Mouse (Mus musculus) bone marrow macrophage, adult 2 months (primary cell): Measurements from ENCODE around the gene Frmpd4. TPM values are rescaled to one million over a fixed set of nuclear protein-coding genes. Genes with fewer than 3 reads are reported as not detected.

ENCODE experiments used
- H3K27ac ChIP-seq: 2 replicates; pipeline ENCODE4 v1.5.1; 2012; ENCODE audit warnings: low read depth, low read length; ENCODE audit not compliant: insufficient read depth
- H3K4me1 ChIP-seq: 2 replicates; pipeline ENCODE4 v1.6.1; 2012; ENCODE audit warnings: low read length; ENCODE audit not compliant: control insufficient read depth, insufficient read depth
- H3K4me3 ChIP-seq: 2 replicates; pipeline ENCODE4 v1.5.1; 2012; ENCODE audit warnings: mild to moderate bottlenecking, low read length, moderate library complexity; ENCODE audit not compliant: insufficient read depth
- CTCF ChIP-seq: IDR thresholded peaks from 2 replicates; pipeline ENCODE4 v1.5.1; 2012; ENCODE audit warnings: low read depth, mild to moderate bottlenecking, low read length, moderate library complexity
- POLR2A ChIP-seq: IDR thresholded peaks from 2 replicates; pipeline ENCODE4 v1.6.1; 2012; ENCODE audit warnings: mild to moderate bottlenecking, low read depth, low read length, borderline replicate concordance
- polyA plus RNA-seq: library from polyadenylated mRNA; stranded (reverse); fragments of >200 nt; gene quantifications from 2 replicates; pipeline ENCODE4 v1.2.4, GENCODE M21; 2012; ENCODE audit not compliant: missing spikeins, insufficient read depth, insufficient read length

The Frmpd4 gene
- not detected in 2 replicates for polyA plus RNA-seq

DNA sequence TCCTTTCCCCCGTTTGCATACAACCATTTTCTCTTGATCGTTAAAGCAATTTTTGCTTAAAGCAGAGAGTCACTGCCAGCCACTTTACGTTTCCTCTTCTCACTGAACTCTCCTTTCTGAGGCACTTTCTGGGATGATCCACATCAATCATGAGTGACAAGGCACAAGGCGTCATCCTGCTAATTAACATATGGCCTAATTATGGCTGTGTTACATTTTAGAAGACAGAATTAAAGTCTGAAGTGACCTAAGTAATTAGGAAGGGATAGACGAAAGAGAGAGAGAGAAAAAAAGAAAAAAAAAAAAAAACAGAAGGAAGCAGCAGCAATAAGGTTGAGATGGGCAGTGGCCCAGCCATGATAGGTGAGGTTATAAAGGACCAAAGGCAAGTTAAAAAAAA lies at the start of gene Frmpd4:
Gene Frmpd4, minus strand, starts transcription at position 101 of the 400 bp plus-strand sequence.
- Histone ChIP-seq H3K4me3 (no peak within 1 kb of the TSS), H3K27ac (no peak within 1 kb of the TSS), H3K4me1 (peaks cover under 1% of the 10 kb centered on the region; the same call in 1 of the 2 replicates)
- TF ChIP-seq POLR2A (no peak), CTCF (no peak)

DNA sequence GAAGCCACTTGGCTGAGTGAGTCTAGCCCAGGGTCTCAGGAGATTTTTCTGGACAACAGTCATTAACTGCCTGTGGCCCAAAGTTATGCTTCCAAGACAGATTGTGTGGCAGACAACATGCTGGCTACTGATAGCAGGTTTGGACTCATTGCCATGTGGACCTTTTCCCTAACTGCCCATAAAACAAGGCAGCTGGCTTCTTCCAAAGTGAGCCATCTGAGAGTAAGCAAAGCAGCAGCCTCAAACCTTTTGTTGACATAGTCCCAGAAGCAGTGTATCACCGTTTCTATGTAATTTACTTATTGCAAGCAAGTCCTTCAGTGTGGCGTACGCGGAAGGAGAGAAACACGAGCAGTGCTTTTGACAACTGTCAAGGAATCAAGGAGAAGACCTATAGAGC lies 18.2 kb upstream of the Frmpd4 start:
- TF ChIP-seq CTCF (no peak), POLR2A (no peak)
- no peak overlapping the region for H3K4me3 ChIP-seq
- no peak overlapping the region for H3K27ac ChIP-seq
- H3K4me1 ChIP-seq, result no peaks in the 10 kb centered on the region

DNA sequence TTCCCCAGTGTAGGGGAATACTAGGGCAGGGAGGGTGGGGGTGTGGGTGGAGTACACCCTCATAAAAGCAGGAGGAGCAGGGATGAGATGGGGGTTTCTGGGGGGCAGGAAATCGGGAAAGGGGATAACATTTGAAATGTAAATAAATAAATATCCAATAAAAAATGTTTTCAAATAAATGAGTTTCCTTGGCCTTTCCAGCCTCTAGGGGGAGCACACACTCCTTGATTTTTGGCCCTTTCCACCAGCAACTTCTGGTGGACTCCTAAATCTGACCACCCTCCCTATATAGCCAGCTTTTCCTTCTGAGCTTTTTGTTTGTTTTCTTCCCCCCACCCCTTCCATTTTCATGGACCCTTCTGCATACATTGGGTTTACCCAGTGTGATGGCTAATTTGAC lies 7.3 kb upstream of the Frmpd4 start:
- TF ChIP-seq POLR2A (no peak), CTCF (no peak)
- Histone ChIP-seq H3K4me3 (no peak overlapping the region), H3K4me1 (no peaks in the 10 kb centered on the region), H3K27ac (no peak overlapping the region)

DNA sequence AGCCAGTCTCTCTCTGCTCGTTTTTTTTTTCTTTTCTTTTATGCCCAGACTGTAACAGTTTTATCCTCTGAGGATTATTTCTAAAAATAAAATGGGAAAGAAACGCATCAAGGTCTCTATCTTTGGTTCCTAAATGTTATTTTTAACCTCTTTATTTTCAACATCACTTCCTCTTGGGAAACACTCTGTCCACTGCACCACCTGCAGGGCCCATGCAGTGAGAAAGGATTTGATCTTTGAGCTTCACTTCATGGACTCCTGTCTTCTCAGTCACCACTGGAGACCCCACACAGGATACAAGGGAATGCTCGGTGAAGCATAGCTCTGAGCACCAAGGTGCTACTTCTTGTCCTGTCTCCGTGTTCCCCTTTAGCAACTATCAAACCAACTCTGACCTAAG lies 5.2 kb downstream of the Frmpd4 start:
- Histone ChIP-seq H3K4me1 (peaks cover 12% of the 10 kb centered on the region), H3K4me3 (no peak overlapping the region), H3K27ac (no peak overlapping the region)
- no peak for TF ChIP-seq CTCF
- TF ChIP-seq POLR2A, result no peak

DNA sequence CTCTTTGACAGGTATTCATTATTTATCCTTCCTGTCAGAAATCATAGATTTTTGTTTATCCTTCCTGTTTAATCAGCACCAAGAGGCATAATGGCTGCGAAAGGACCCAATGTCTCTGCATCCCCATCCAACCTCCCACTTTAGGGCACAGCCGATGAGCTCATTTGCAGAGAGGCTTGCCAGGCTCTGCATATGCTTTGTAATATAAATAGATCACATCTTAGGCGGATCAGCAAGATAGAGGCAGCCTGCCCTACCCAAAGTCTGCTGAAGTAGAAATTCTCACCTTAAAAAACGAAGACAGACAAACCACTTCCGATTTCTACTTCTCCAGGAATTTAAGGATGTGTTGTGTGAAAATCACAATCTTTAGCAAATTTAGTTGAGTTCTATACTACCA lies 7.8 kb downstream of the Frmpd4 start:
- H3K4me1 ChIP-seq, result peaks cover 12% of the 10 kb centered on the region
- H3K27ac ChIP-seq, result no peak overlapping the region
- no peak overlapping the region for H3K4me3 ChIP-seq
- TF ChIP-seq CTCF, result no peak

DNA sequence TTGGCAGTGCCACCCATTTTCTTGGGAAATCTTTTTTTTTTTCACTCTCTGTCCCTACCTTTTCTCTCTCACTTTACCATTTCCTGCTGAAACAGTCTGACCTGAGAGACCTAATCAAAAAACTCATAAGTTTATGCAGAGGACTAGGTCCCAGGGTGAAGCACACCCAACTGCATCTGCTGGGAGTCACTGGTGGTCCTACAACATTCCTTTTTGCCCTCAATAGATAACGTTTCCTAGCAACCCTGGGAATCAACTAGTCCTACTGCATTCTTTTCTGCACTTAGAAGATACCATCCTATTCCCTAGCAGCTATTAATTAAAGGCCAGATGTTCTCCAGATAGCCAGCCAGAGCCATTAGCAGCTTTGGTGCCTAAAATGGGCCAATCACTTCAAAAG lies 71.8 kb downstream of the Frmpd4 start:
- Histone ChIP-seq H3K4me1 (no peaks in the 10 kb centered on the region), H3K27ac (no peak overlapping the region), H3K4me3 (no peak overlapping the region)
- TF ChIP-seq CTCF (no peak), POLR2A (no peak)

DNA sequence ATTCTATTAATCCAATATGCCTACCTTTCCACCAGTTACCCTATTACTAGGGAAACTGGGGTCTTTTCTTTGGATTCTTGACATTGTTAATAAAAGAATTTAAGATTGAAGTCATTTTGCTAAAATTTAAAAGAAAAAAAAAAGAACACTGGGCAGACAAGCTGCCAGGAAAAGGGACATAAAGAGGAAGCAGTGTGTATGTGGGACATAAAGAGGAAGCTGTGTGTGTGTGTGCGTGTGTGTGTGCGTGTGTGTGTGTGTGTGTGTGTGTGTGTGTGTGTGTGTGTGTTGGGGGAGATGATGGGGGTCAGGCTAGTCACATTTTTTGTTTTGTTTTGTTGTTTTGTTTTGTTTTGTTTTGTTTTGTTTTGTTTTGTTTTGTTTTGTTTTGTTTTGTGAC lies 121.8 kb downstream of the Frmpd4 start:
- no peak overlapping the region for H3K27ac ChIP-seq
- TF ChIP-seq POLR2A (no peak), CTCF (no peak)
- H3K4me1 ChIP-seq, result peaks cover 2% of the 10 kb centered on the region; the same call in 1 of the 2 replicates
- no peak overlapping the region for H3K4me3 ChIP-seq

DNA sequence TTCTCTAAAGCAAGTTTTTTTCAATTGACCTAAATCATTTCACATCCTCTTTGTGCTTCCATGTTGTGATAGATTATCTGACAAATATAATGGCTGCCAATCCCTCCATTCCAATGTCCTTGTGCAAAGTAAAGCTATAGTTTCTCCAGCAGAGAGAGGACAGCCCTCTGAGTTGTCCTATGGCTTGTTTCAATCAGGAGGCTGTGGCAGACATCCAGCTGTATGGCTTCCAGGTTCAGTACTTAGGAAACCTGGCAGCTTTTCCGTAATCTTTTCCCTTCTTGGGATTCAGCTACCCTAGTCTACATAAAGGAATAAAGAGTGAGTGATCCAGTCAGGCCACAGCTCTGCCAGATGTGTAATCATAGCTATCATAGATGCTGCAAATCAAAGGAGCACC lies 145.8 kb downstream of the Frmpd4 start:
- Histone ChIP-seq H3K27ac (no peak overlapping the region), H3K4me1 (no peaks in the 10 kb centered on the region), H3K4me3 (no peak overlapping the region)
- no peak for TF ChIP-seq POLR2A
- no peak for TF ChIP-seq CTCF

DNA sequence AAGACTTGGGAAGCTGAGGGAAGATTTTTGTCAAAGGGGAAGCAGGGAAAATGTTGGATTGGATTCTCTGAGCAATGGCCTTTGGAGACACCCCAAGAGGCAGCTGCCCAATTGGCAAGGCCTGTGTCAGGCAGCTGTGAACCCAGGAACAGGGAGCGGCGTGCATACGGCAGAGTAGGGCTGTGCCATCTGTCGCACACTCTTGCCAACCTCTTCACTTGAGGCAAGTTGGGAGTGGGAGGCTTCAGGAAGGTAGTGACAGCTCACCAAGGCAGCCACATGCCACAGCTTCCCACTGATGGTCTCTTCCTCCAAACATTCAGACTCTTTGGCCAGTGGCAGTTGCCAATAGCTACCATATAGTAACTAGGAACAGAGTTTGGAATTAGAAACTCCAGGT lies 147.2 kb downstream of the Frmpd4 start:
- TF ChIP-seq CTCF (no peak), POLR2A (no peak)
- Histone ChIP-seq H3K4me3 (no peak overlapping the region), H3K27ac (no peak overlapping the region), H3K4me1 (no peaks in the 10 kb centered on the region)

DNA sequence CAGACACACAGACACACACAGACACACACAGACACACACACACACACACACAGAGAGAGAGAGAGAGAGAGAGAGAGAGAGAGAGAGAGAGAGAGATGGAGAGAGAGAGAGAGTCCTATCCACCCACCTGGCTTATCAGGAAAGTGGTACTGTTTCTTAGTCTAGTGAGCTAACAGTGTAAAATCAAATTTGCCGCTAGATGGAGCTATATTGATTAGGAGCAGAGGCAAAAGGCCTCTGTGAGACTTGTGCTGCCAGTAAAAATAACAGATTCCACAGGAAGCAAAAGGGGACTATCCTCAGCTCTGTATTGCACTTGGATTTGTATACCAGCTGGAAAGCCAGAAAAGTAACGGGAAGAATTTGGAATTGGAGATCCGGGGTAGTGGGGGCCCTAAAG lies 161.6 kb downstream of the Frmpd4 start:
- TF ChIP-seq POLR2A, result no peak
- TF ChIP-seq CTCF, result no peak
- Histone ChIP-seq H3K4me1 (no peaks in the 10 kb centered on the region), H3K27ac (no peak overlapping the region), H3K4me3 (no peak overlapping the region)

DNA sequence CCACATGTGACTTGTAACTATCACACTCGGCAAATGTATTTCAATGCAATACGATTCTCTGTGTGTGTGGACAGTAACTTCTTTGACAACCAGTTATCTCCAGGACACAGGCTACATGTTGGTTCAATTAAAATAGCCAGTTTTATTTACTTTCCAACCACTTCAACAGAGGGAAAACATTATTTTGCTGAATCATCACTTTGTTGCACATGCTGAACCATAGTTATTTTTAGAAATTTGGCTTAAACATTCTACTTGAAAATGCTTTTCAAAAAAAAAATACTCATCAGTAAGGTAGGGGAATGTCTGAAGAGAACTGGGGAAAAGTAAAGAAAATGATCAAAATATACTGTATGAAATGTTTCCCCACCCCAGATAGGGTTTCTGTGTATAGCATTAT lies 173.5 kb downstream of the Frmpd4 start:
- Histone ChIP-seq H3K27ac (no peak overlapping the region), H3K4me3 (no peak overlapping the region), H3K4me1 (no peaks in the 10 kb centered on the region)
- TF ChIP-seq CTCF (no peak), POLR2A (no peak)
